Mouse (Mus musculus) liver, adult (tissue): ENCODE data around the gene Gabarap.

Experiments
- GATA4 ChIP-seq: IDR thresholded peaks from 2 replicates; pipeline ENCODE4 v1.6.1; 2014; ENCODE audit warnings: mild to moderate bottlenecking, low read length; ENCODE audit not compliant: insufficient replicate concordance

Gene Gabarap

DNA sequence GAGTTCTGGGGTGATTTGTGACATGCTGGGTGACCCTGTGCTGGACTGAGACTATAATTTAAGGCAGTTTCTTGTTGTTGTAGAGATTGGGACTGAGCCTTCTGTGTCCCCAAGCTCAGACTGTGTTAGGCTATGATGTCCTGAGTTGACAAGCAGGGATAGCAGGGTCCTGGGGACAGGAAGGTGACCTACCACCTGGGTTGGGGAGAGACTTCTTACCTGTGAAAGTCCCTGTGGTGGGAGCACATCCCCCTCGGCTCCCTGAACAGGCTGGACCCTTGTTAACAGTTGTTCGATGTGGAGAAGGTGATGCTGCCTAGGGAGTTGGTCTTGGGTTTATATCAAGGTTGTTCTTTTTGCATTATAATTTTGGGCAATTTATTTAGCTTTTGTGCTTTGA, 11.5 kb downstream of the Gabarap start:
- TF ChIP-seq GATA4: no peak

DNA sequence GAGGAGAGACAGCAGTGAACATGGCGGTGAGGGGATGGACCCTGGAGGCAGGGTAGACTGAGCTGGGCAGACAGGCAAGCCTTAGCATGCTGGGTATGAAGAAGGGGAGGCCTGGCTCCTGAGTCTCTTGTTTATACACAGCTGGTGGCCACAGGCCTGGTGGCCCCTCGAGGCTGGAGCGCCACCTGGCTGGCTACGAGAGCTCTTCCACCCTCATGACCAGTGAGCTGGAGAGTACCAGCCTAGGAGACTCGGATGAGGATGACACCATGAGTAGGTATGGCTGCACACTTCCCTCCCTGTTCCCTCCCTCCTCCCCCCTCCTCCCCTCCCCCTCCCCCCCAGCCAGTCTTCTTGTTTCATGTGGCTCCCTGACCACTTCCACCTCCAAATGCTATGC, 14.6 kb downstream of the Gabarap start:
- no peak for TF ChIP-seq GATA4

DNA sequence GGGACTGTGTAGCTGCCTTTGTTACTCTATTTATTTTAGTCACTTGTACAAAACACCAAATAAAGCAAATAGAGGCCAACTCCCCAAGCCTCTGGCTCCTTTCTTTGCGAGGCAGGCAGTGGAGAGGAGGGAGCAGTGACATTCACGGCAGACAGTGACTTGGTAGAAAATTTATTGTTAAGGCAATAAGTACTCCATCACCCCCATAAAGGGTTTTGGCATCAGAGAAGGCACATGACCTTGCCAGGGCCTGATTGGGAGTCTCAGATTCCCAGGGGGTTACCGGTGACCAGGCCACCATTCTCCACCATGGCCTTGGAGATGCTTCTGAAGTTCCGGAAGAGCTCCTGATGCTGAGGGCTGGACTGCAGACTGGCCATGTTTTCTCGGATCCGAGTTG, 19.1 kb downstream of the Gabarap start:
- no peak for TF ChIP-seq GATA4

DNA sequence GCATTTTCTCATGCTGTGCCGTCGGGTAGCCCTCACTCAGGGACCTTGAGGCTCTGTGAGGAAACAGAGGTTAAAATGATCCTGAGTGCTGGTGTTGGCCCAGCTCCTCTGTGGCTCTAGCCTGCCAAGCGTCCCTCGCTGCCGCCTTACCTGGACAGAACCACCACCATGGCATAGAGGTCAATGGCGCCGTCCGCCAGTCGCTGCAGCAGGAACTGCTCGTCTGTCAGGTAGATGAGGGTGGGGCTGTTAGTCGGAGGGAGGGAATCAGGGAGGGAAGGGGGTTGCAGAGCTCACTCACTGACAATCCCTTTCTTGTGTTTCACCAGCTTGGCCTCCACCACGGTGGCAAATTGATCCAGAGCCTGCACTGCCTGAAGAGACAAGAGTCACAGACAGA, 19.6 kb downstream of the Gabarap start:
- no peak for TF ChIP-seq GATA4

DNA sequence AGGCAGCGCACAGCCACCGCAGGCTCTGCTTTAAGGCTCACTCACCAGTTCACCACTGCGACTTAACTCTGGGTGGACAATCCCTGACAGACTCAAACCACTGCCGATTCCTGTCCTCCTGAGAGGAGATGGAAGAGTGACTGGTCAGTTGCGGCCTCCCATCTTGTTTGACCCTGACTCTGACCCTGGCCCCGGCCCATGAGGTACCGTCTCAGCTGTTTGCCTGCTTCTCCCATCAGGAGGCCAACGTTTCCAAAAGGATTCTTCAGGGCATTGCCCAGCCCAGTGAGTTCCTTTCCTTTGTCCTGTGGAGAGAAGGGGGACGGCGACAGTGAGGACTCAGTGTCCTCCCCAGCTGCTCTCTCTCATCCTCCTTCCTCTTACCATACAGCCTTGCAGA, 20.0 kb downstream of the Gabarap start:
- no peak for TF ChIP-seq GATA4

DNA sequence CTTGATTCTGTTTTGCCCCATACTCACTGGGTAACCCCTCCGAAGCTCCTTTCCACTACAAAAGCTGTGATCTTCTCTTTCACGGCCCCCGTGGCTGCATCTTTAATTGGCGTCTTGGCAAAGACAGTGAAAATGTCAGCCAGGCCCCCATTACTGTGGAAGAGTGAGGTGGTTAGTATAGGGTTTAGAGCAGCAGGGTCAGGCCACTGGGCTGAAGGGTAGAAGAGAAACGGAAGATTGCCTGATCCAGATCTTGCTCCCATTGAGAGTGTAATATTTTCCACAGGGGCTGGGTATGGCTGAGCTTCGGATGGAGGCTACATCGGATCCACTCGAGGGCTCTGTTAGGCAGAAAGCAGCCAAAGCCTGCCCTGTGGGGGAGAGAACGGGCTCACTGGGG, 22.0 kb downstream of the Gabarap start:
- TF ChIP-seq GATA4: no peak

DNA sequence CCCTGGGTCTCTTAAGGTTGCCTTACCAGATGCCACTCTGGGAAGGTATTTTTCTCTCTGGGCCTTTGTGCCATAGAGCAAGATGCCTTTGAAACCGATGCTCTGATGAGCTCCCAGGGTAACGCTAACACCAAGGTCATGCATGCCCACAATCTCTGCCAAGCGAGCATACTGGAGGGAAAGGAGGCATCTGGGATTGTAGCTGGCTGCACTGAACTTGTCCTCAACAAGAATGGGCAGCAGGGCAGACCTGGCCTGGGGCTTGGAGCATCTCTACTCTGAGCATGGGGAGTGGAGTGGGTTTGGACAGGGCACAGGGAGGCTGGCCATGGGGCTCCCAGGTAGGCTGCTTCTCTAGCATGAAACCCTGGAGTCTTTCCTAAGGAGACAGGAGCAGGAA, 22.5 kb downstream of the Gabarap start:
- no peak for TF ChIP-seq GATA4

DNA sequence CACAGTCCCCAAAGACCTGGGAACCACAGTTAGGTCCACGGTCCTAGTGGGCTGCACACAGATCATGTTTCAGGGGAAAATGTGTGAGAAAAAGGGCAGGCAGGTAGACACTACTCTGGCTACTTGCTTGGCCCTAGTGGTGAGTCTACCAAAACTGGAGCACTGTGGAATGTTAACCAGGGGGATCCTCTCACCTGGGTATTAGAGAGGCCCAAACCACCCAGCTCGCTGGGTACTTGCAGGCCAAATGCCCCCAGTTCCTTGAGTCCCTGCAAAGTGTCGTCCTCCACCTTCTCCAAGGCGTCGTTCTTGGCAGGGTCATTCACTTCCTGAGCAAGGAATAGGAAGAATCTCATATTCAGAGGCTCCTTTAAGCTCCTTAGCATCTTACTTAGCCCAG, 23.1 kb downstream of the Gabarap start:
- TF ChIP-seq GATA4: no peak

DNA sequence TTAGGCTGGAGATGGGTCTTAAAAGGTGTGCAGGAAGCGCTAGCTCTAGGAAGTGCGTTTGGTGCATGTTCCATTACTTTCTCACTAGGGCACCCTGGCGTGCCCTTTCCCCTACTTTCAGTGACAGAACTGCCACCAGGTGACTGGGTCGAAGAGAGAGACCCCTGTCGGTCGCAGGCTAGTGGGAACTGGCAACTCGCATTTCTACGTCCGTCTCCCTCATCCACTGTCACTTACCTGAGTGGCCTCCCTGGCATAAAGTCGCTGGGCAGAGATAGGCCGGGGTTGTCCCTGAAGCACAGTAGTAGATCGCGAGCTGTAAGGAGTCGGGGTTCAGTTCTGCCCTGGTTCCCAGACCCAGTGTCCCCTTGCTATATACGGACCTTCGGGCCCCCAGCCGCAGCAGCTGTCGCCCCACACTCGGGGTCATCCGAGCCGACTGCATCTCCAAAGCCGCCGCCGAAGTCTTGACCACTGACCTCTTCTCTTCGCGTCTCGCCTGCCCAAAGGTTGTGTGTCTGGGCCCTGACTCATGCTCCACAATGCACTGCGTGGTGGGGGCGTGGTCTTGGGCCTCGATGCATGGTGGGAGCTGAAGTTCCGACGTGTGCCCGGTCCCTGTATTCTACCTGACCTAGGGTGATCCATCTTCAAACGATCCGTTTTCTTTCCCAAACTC, 24.1 kb downstream of the Gabarap start, which contains the start of gene Acadvl:
Gene Acadvl, minus strand, starts transcription at position 532 of the 679 bp plus-strand sequence.
- TF ChIP-seq GATA4: no peak

DNA sequence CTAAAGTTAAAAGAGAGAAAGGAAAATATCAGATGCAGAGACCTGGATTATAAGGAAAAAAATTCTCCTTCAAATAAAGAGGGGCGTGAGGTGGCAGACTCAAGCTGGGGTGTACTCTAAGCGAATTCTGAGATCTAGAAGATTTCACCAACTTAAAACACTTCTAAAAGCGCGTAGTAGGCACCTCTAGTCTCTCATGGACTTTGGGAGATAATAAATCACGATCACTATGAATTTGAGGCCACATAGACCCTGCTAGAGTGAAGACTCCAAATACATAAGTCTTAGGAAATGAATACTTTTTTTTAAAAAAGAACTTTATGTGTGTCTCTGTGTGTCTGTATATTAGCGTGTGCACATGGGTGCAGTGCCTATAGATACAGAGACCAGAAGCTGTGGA, 24.7 kb downstream of the Gabarap start:
- TF ChIP-seq GATA4: no peak

DNA sequence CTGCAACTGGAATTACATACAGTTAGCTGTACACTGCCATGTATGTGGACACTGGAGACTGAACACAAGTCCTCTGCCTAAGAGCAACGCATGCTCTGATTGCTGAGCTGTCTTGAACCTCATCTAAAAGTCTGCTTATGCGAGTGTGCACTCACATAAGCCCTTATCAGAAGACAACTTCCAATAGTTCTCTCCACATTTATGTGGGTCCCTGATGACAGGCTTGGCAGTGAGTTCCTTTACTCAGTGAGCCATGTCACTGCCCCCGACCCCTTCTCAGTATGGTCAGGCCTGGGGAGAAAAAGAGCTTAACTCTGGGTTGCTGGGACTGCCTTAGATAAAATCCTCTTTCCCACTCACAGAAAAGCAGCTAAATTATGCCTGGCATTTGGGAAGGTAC, 25.7 kb downstream of the Gabarap start, which contains the start of gene Dlg4:
Gene Dlg4, plus strand, starts transcription at position 274 of the 400 bp plus-strand sequence.
- no peak for TF ChIP-seq GATA4

DNA sequence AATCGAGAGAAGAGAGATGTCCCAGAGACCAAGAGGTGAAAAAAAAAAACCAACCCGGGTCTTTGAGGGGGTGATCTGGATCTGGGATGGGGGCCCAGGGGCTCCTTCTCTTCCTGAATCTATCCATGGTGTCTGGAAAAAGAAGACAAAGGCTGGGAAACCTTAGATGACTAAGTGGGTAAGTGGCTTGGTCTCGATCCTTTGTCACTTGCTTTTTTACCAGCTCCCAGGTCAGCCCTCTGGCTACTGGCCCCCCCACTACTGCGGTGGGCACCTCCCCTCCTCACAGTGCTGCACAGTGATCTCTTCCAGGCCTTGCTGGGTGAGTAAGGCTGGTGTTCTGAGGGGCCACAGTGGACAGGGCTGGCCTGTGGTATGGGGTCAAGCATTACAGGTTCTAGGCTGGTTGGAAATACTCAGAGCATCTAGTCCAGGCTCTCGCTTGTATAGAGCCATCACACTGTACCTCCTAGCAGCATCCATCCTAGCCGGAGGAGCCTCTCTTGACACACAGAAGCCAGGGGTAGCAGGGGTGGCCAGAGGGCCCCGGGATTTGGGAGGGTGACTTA, 26.3 kb downstream of the Gabarap start:
- TF ChIP-seq GATA4: no peak

DNA sequence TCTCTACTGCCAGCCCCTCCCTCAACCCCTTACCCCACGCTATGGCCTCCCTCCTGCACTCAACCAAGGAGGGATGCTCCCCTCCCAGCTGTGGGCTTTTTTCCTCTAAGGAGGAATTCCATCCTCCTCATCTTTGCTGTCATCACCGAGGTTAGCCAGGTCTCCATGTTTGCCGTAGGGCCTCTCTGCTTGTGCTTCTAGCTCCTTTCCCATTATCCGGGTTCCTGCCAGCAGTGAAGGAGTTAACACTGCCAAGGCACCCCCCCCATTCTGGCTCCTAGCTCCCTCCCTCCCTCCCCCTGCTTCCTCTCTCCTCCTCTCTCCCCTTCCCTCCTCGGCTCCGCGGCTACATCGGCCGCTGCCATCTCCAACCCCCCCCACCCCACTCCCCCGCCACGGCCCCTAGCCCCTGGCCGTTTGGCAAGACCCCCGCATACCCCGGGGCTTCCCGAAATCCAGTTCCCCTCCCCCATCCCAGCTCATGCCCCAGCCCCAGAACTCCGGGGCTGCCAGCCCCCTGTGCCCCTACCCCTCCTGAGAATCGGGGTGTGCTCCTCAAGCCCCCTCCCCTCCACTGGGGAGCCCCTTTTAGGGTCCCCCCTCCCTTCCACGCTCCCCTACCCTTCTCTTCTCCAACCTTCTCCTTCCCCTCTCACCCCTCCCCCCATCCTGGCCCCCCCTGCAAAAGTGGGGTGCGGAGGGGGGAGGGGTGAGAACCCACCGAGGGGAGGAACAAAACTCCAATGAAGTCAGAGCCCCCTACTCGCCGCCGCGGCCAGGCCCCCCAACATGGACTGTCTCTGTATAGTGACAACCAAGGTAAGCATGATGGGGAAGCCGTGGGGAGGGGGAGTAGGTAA, 27.4 kb downstream of the Gabarap start:
- TF ChIP-seq GATA4: no peak

DNA sequence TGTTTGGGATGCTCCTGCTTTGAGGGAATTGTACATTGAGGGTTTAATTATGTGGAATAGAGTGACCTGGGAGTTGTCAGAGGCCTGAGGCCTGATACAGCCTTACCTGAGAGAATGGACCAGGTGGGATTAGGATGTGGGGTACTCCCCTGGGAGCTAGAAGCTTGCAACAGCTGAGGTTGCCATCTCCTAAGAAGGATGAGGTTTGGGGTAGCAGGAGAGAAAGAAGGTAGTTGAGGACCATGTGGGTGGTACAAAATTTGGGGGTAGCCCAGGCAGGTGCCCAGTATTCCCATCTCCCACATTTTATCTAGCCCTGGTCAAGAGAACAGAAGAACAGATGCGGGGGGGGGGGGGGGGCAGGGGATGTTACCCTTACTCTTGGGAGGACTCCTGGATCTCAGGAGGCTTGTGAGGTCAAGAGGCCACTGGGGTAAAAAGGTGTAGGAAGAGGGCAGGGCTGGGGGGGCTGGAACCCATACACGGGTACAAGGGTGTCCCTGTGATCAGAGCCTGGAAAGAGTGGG, 28.6 kb downstream of the Gabarap start:
- TF ChIP-seq GATA4: no peak

DNA sequence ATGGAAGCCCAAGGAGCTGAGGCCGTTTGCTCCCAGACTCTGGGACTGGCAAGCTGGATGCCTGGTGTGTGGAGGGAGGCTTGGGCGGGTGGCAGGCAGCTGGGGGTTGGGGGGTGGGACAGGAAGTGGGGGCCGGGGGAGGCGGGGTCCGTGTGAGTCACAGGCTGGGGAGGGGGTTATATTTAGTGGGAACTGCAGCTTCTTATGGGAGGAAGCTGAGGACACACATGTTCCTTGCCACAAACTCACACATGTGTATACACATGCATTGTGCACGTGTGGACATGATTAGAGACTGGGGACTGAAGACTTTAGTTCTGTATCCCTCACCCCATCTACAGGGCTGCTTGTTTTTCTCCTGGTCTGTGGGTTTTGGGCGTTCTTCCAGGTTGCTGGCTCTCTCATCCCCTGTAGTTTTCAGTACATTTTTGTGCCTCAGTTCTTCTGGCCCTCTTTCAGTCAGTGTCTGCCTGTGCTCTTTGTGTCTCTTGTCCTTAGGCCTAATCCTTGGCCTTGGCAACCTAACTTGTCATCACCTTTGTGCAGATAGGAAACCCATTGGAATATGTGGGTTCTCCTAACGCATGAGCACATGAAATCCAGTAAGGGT, 29.2 kb downstream of the Gabarap start:
- TF ChIP-seq GATA4: no peak
